Mouse (Mus musculus) MEL (cell line): ENCODE measurements at regions not wholly inside any gene's neighbourhood (a gene's known extent, or its start where the extent isn't known, plus 50 kb on each side); places are given as distances from the start of the nearest gene placed in this dataset.

Experiments used
- DNase-seq: peaks from one replicate; pipeline ENCODE4 v3.0.0; 2011; ENCODE audit warnings: low read depth, low spot score
- H3K27ac ChIP-seq: 2 replicates; pipeline ENCODE4 v1.5.1; 2012; ENCODE audit warnings: low read depth, mild to moderate bottlenecking, control low read depth, low read length, moderate library complexity; ENCODE audit not compliant: control insufficient read depth
- H3K27me3 ChIP-seq, 2 experiments: fragments of 150-350 bp in 1 of 2; sonication (generic) in 1 of 2; 2 replicates each; pipeline ENCODE4 v1.6.1; 2012; ENCODE audit warnings: low read length in 2 of 2, mild to moderate bottlenecking in 2 of 2, improper control_type of control experiment in 1 of 2, moderate library complexity in 1 of 2; ENCODE audit not compliant: insufficient read depth in 2 of 2, control insufficient read depth in 1 of 2
- H3K36me3 ChIP-seq, 2 experiments: 2 replicates each; pipeline ENCODE4 v1.6.1; 2012 to 2014; ENCODE audit warnings: low read length in 2 of 2, improper control_type of control experiment in 1 of 2, inconsistent platforms in 1 of 2, mild to moderate bottlenecking in 1 of 2; ENCODE audit not compliant: insufficient read depth in 2 of 2, control insufficient read depth in 1 of 2
- H3K4me1 ChIP-seq, 2 experiments: fragments of 150-350 bp in 1 of 2; sonication (generic) in 1 of 2; 2 replicates each; pipeline ENCODE4 v1.6.1; 2012; ENCODE audit warnings: low read length in 2 of 2, improper control_type of control experiment in 1 of 2, mild to moderate bottlenecking in 1 of 2; ENCODE audit not compliant: insufficient read depth in 2 of 2, control insufficient read depth in 1 of 2
- H3K4me3 ChIP-seq, 2 experiments: fragments of 150-350 bp in 1 of 2; sonication (generic) in 1 of 2; 2 replicates each; pipeline ENCODE4 v1.5.1; 2012; ENCODE audit warnings: low read depth in 2 of 2, low read length in 2 of 2, mild to moderate bottlenecking in 2 of 2, moderate library complexity in 2 of 2, control low read depth in 1 of 2, improper control_type of control experiment in 1 of 2; ENCODE audit not compliant: control insufficient read depth in 1 of 2, insufficient read depth in 1 of 2
- H3K79me2 ChIP-seq: 2 replicates; pipeline ENCODE4 v1.6.1; 2012; ENCODE audit warnings: mild to moderate bottlenecking, low read length, moderate library complexity; ENCODE audit not compliant: control insufficient read depth, poor library complexity, insufficient read depth
- H3K9ac ChIP-seq: 2 replicates; pipeline ENCODE4 v1.6.1; 2012; ENCODE audit warnings: low read depth, mild to moderate bottlenecking, control low read depth, low read length, moderate library complexity; ENCODE audit not compliant: control insufficient read depth, poor library complexity, severe bottlenecking
- H3K9me3 ChIP-seq: fragments of 150-350 bp; sonication (generic); replicated peaks from 2 replicates; pipeline ENCODE4 v1.6.1; 2012; ENCODE audit warnings: mild to moderate bottlenecking, low read length, improper control_type of control experiment, moderate library complexity; ENCODE audit not compliant: insufficient read depth
- CHD2 ChIP-seq: IDR thresholded peaks from 2 replicates; pipeline ENCODE4 v1.6.1; 2011; ENCODE audit warnings: low read length, improper control_type of control experiment
- CTCF ChIP-seq, 3 experiments: IDR thresholded peaks in 2 of 3; conservative IDR thresholded peaks in 1 of 3; 2 replicates each; pipeline ENCODE4 v1.5.1; 2011 to 2012; ENCODE audit warnings: low read length in 3 of 3, low read depth in 2 of 3, mild to moderate bottlenecking in 2 of 3, improper control_type of control experiment in 1 of 3, inconsistent platforms in 1 of 3, mixed read lengths in 1 of 3, moderate library complexity in 1 of 3; ENCODE audit not compliant: control insufficient read depth in 1 of 3, insufficient read depth in 1 of 3, poor library complexity in 1 of 3, severe bottlenecking in 1 of 3
- ELF1 ChIP-seq: IDR thresholded peaks from 2 replicates; pipeline ENCODE4 v1.6.1; 2014; ENCODE audit warnings: low read depth, mild to moderate bottlenecking, inconsistent platforms, low read length, improper control_type of control experiment, moderate library complexity
- EP300 ChIP-seq, 2 experiments: IDR thresholded peaks; 2 replicates each; pipeline ENCODE4 v1.6.1; 2011; ENCODE audit warnings: improper control_type of control experiment in 2 of 2, low read length in 2 of 2, low read depth in 1 of 2, mild to moderate bottlenecking in 1 of 2
- ETS1 ChIP-seq: IDR thresholded peaks from 2 replicates; pipeline ENCODE4 v1.6.1; 2012; ENCODE audit warnings: low read depth, mild to moderate bottlenecking, inconsistent platforms, low read length, improper control_type of control experiment, moderate library complexity
- GABPA ChIP-seq: IDR thresholded peaks from 2 replicates; pipeline ENCODE4 v1.6.1; 2012; ENCODE audit warnings: low read depth, mild to moderate bottlenecking, inconsistent platforms, low read length, improper control_type of control experiment, moderate library complexity
- HCFC1 ChIP-seq: IDR thresholded peaks from 2 replicates; pipeline ENCODE4 v1.6.1; 2012; ENCODE audit warnings: low read depth, mild to moderate bottlenecking, inconsistent platforms, low read length, improper control_type of control experiment, moderate library complexity
- JUND ChIP-seq: IDR thresholded peaks from 2 replicates; pipeline ENCODE4 v1.6.1; 2011; ENCODE audit warnings: low read depth, mild to moderate bottlenecking, improper control_type of control experiment, low read length
- KAT2A ChIP-seq: conservative IDR thresholded peaks from 2 replicates; pipeline ENCODE4 v1.6.1; 2012; ENCODE audit warnings: low read depth, low read length, improper control_type of control experiment, inconsistent platforms
- MAX ChIP-seq: IDR thresholded peaks from 2 replicates; pipeline ENCODE4 v1.6.1; 2011; ENCODE audit warnings: low read length, improper control_type of control experiment
- MAZ ChIP-seq: IDR thresholded peaks from 2 replicates; pipeline ENCODE4 v1.6.1; 2012; ENCODE audit warnings: low read depth, mild to moderate bottlenecking, inconsistent platforms, low read length, improper control_type of control experiment
- MYB ChIP-seq: IDR thresholded peaks from 2 replicates; pipeline ENCODE4 v1.6.1; 2011; ENCODE audit warnings: mild to moderate bottlenecking, low read depth, low read length, improper control_type of control experiment
- NELFE ChIP-seq: IDR thresholded peaks from 2 replicates; pipeline ENCODE4 v1.6.1; 2011; ENCODE audit warnings: low read depth, low read length, improper control_type of control experiment
- NRF1 ChIP-seq: IDR thresholded peaks from 2 replicates; pipeline ENCODE4 v1.6.1; 2014; ENCODE audit warnings: low read depth, mild to moderate bottlenecking, inconsistent platforms, low read length, improper control_type of control experiment, moderate library complexity; ENCODE audit not compliant: poor library complexity, insufficient read depth, severe bottlenecking
- RAD21 ChIP-seq: IDR thresholded peaks from 2 replicates; pipeline ENCODE4 v1.6.1; 2011; ENCODE audit warnings: mild to moderate bottlenecking, low read depth, low read length, improper control_type of control experiment
- RCOR1 ChIP-seq: IDR thresholded peaks from 2 replicates; pipeline ENCODE4 v1.6.1; 2012; ENCODE audit warnings: low read depth, mild to moderate bottlenecking, inconsistent platforms, low read length, improper control_type of control experiment
- TAL1 ChIP-seq: IDR thresholded peaks from 2 replicates; pipeline ENCODE4 v1.6.1; 2012; ENCODE audit warnings: mild to moderate bottlenecking, inconsistent platforms, low read length, moderate library complexity, mixed read lengths

- peaks cover 0 to 5% of the 10 kb centered on the region in 2 experiments; a peak in 2 of 4 replicates for H3K4me1 ChIP-seq
- H3K4me3 ChIP-seq = no peak overlapping the region
- no peak overlapping the region for H3K9ac ChIP-seq
- H3K27me3 ChIP-seq = no peaks in the 10 kb centered on the region
- no peaks in the 10 kb centered on the region for H3K79me2 ChIP-seq
- H3K27ac ChIP-seq = no peak overlapping the region
- no peaks in the 10 kb centered on the region for H3K9me3 ChIP-seq
- no peak for TF ChIP-seq KAT2A
- no peak for TF ChIP-seq HCFC1
- TF ChIP-seq MAX = no peak
- peaks cover 0 to 4% of the 10 kb centered on the region in 2 experiments; a peak in 2 of 4 replicates for H3K36me3 ChIP-seq
- no peak for DNase-seq
Measured at GRCm38 (mm10) chr9:61266992-61267391, 105.2 kb upstream of the Tle3 start.

DNA sequence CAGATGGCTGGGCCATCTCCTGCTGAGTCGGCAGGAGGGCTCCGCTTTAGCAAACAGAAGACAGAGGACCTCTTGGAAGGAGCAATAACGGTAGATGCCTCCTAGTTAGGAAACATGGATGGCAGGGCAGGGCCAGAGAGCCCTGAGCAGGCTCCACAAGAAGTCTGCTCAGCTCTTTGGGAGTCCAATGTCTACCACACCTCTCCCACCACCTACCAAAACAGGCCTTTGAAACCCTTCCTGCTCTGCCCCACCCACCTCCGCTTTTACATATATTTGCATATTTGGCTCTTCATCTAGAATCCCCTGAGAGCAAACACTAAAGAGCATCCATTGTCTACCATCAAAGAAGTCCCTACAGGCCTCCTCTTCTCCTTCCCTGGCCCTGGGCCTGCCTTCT, 104.6 kb upstream of the Tle3 start:
- peaks cover 0 to 9% of the 10 kb centered on the region in 2 experiments; a peak in 2 of 4 replicates for H3K4me1 ChIP-seq
- no peaks in the 10 kb centered on the region for H3K27me3 ChIP-seq
- no peak overlapping the region for H3K4me3 ChIP-seq
- no peak overlapping the region for H3K9ac ChIP-seq
- no peak overlapping the region for H3K27ac ChIP-seq
- no peaks in the 10 kb centered on the region for H3K79me2 ChIP-seq
- DNase-seq = no peak
- H3K36me3 ChIP-seq = peaks cover 0 to 7% of the 10 kb centered on the region in 2 experiments; a peak in 2 of 4 replicates
- no peak for TF ChIP-seq MYB
- no peak for TF ChIP-seq RCOR1
- no peak for TF ChIP-seq TAL1
- no peak for TF ChIP-seq CTCF (IDR thresholded peaks at IDR 0.05 in 2 of 3, conservative IDR thresholded peaks at IDR 0.05 in 1 of 3; ENCODE audit: control insufficient read depth in 1 of 3, insufficient read depth in 1 of 3, low read depth in 2 of 3, low read length in 3 of 3, poor library complexity in 1 of 3, severe bottlenecking in 1 of 3)
- TF ChIP-seq CHD2 = no peak
- TF ChIP-seq RAD21 = no peak
- TF ChIP-seq NELFE = no peak
- no peak for TF ChIP-seq EP300 (IDR thresholded peaks at IDR 0.05; ENCODE audit: low read depth in 1 of 2, low read length in 2 of 2)
- TF ChIP-seq ELF1 = no peak
- TF ChIP-seq MAZ = no peak
- TF ChIP-seq JUND = no peak
- TF ChIP-seq GABPA = no peak
- TF ChIP-seq ETS1 = no peak
- TF ChIP-seq NRF1 = no peak
- TF ChIP-seq, all 39 proteins: peak for 0
- H3K9me3 ChIP-seq = no peaks in the 10 kb centered on the region
